Mouse (Mus musculus): ENCODE results near the gene Asns. TPM values are rescaled to one million over a fixed set of nuclear protein-coding genes. Genes with fewer than 3 reads are reported as not detected.

The Asns gene
- total and polyA plus RNA-seq, 2 experiments from 2014 or later = 8.7 to 16.3 TPM

- Histone ChIP-seq H3K27me3 (ENCODE audit: control insufficient read depth, insufficient read depth, low read length) (no peaks in the 10 kb centered on the region), H3K4me2 (ENCODE audit: low read depth, low read length) (no peak overlapping the region), H3K4me3 (ENCODE audit: low read depth, low read length) (no peak overlapping the region), H3K27ac (ENCODE audit: low read depth) (no peak overlapping the region), H3K4me1 (ENCODE audit: control insufficient read depth, insufficient read depth) (no peaks in the 10 kb centered on the region), H3K9me3 (replicated peaks; ENCODE audit: control insufficient read depth, low read length) (no peaks in the 10 kb centered on the region), H3K9ac (replicated peaks; ENCODE audit: low read depth, low read length) (no peak overlapping the region), H3K36me3 (replicated peaks; ENCODE audit: control insufficient read depth, insufficient read depth, low read length) (no peaks in the 10 kb centered on the region)
- no peak for DNase-seq (ENCODE audit: low spot score)
- TF ChIP-seq CTCF (IDR thresholded peaks at IDR 0.05; ENCODE audit: low read depth) = no peak
- no peak for TF ChIP-seq EP300 (IDR thresholded peaks at IDR 0.05; ENCODE audit: low read depth)
- 83% methylated on average over 8 of the region's 8 CpGs for WGBS
- no peak for ATAC-seq (ENCODE audit: insufficient read depth, low read depth)
Measured at GRCm38 (mm10) chr6:7676194-7676901, 16.7 kb downstream of the Asns start.

DNA sequence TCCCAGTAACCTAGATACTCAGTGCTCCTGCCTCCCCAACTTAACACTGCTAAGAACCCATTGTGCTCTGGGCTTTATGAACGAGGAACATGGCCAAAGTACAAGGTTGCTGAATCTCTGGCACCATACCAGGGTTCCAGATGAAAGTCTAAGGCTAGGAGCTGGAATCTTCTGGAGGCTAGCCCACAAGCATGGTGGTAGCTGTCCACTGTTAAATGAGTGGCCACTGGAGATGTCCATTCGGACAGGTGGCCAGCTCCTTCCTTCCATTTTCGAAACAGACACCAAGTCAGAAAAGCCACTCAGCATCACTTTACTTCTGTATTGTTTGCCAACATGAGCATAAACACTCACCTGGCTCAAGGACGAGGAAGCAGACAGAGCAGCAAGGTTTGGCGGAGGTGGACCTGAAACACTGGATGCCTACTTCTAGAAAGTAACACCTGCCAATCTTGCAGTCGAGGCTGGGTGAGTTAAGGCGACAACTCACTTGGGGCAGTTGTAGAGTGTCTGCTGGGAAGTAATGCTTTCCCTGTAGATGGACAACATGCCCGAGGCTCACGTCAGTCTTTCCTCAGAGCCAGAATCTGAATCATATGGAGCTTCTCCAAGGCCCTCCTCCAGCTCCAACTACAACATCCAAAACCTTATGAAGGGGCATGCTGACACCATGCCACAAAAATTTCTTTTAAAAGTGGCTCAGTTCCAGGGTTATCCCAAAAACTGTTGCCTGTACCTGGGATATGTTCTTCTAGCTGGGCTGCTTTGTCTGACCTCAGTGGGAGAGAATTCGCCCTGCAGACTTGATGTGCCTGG lies 20.4 kb downstream of the Asns start:
- Histone ChIP-seq H3K27ac (ENCODE audit: low read depth) (no peak overlapping the region), H3K4me1 (ENCODE audit: control insufficient read depth, insufficient read depth) (no peaks in the 10 kb centered on the region), H3K9ac (replicated peaks; ENCODE audit: low read depth, low read length) (no peak overlapping the region), H3K27me3 (ENCODE audit: control insufficient read depth, insufficient read depth, low read length) (no peaks in the 10 kb centered on the region), H3K9me3 (replicated peaks; ENCODE audit: control insufficient read depth, low read length) (no peaks in the 10 kb centered on the region), H3K36me3 (replicated peaks; ENCODE audit: control insufficient read depth, insufficient read depth, low read length) (no peaks in the 10 kb centered on the region), H3K4me2 (ENCODE audit: low read depth, low read length) (no peak overlapping the region), H3K4me3 (ENCODE audit: low read depth, low read length) (no peak overlapping the region)
- ATAC-seq (ENCODE audit: insufficient read depth, low read depth) (no peak), DNase-seq (ENCODE audit: low spot score) (no peak)
- TF ChIP-seq CTCF (IDR thresholded peaks at IDR 0.05; ENCODE audit: low read depth) (no peak), EP300 (IDR thresholded peaks at IDR 0.05; ENCODE audit: low read depth) (no peak)
- whole genome bisulfite sequencing = 74% methylated on average over 10 of the region's 10 CpGs

DNA sequence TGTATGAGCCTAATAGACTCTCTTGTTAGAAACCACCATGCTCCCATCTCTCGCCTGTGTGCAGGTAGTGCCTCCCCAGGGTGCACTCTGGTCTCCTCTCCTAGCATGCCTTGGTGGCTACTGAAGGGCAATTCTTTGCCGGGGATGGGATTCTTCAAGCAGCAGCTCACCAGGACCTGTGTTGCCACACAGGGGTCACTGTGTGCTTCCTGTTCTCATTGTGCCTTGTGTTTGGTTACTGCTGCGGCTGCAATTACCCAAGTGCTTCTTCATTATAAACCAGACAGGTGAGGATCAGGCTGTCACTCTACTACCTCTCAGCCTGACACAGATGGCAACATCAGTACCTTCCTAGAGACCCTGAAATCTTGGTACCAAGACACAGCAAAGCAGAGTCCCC lies 21.6 kb downstream of the Asns start:
- Histone ChIP-seq H3K4me1 (ENCODE audit: control insufficient read depth, insufficient read depth) (no peaks in the 10 kb centered on the region), H3K27ac (ENCODE audit: low read depth) (no peak overlapping the region), H3K9ac (replicated peaks; ENCODE audit: low read depth, low read length) (no peak overlapping the region), H3K27me3 (ENCODE audit: control insufficient read depth, insufficient read depth, low read length) (no peaks in the 10 kb centered on the region), H3K9me3 (replicated peaks; ENCODE audit: control insufficient read depth, low read length) (no peaks in the 10 kb centered on the region), H3K4me3 (ENCODE audit: low read depth, low read length) (no peak overlapping the region), H3K4me2 (ENCODE audit: low read depth, low read length) (no peak overlapping the region), H3K36me3 (replicated peaks; ENCODE audit: control insufficient read depth, insufficient read depth, low read length) (no peaks in the 10 kb centered on the region)
- ATAC-seq (ENCODE audit: insufficient read depth, low read depth) (no peak), DNase-seq (ENCODE audit: low spot score) (no peak)
- 53% methylated on average over 3 of the region's 3 CpGs for WGBS
- TF ChIP-seq CTCF (IDR thresholded peaks at IDR 0.05; ENCODE audit: low read depth) (no peak), EP300 (IDR thresholded peaks at IDR 0.05; ENCODE audit: low read depth) (no peak)

GRCm38 (mm10) chr6:7670588-7670987 lies 22.5 kb downstream of the Asns start:
- no peak for TF ChIP-seq EP300 (IDR thresholded peaks at IDR 0.05; ENCODE audit: low read depth)
- TF ChIP-seq CTCF (IDR thresholded peaks at IDR 0.05; ENCODE audit: low read depth) = peak; percentile 36; the same call in 1 of the 2 replicates

DNA sequence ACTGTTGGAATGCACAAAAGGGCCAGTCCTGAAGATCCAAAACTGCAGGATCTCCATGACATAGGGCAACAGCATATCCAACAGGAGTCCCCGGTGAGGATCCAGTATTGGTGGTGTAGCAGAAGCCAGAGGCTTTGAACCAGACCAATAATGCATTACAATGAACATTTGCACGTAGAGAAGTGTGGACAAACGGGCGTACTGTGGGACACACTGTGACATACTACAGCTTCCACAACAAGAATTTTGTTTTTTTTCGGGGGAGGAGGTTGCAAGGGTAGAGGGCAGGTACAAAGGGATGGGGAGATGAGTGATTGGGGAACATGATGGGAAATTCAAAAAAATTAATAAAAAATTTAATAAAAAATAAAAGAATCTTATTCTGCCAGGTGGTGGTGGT lies 23.3 kb downstream of the Asns start:
- no peaks in the 10 kb centered on the region for H3K4me1 ChIP-seq (ENCODE audit: control insufficient read depth, insufficient read depth)
- ATAC-seq (ENCODE audit: insufficient read depth, low read depth) = no peak
- no peak overlapping the region for H3K4me2 ChIP-seq (ENCODE audit: low read depth, low read length)
- H3K4me3 ChIP-seq (ENCODE audit: low read depth, low read length) = no peak overlapping the region
- no peaks in the 10 kb centered on the region for H3K9me3 ChIP-seq (replicated peaks; ENCODE audit: control insufficient read depth, low read length)
- no peak for TF ChIP-seq EP300 (IDR thresholded peaks at IDR 0.05; ENCODE audit: low read depth)
- WGBS = 75% methylated on average over 5 of the region's 5 CpGs
- H3K27ac ChIP-seq (ENCODE audit: low read depth) = no peak overlapping the region
- DNase-seq (ENCODE audit: low spot score) = no peak
- no peaks in the 10 kb centered on the region for H3K27me3 ChIP-seq (ENCODE audit: control insufficient read depth, insufficient read depth, low read length)
- H3K9ac ChIP-seq (replicated peaks; ENCODE audit: low read depth, low read length) = no peak overlapping the region
- H3K36me3 ChIP-seq (replicated peaks; ENCODE audit: control insufficient read depth, insufficient read depth, low read length) = no peaks in the 10 kb centered on the region

More at GRCm38 (mm10) chr6:7670588-7670987, 22.5 kb downstream of the Asns start:
- no peak overlapping the region for H3K27ac ChIP-seq (ENCODE audit: low read depth)
- no peak overlapping the region for H3K4me3 ChIP-seq (ENCODE audit: low read depth, low read length)
- ATAC-seq (ENCODE audit: insufficient read depth, low read depth) (no peak), DNase-seq (ENCODE audit: low spot score) (no peak)
- no peaks in the 10 kb centered on the region for H3K27me3 ChIP-seq (ENCODE audit: control insufficient read depth, insufficient read depth, low read length)
- H3K9ac ChIP-seq (replicated peaks; ENCODE audit: low read depth, low read length) = no peak overlapping the region
- H3K36me3 ChIP-seq (replicated peaks; ENCODE audit: control insufficient read depth, insufficient read depth, low read length) = no peaks in the 10 kb centered on the region
- no peaks in the 10 kb centered on the region for H3K9me3 ChIP-seq (replicated peaks; ENCODE audit: control insufficient read depth, low read length)
- H3K4me1 ChIP-seq (ENCODE audit: control insufficient read depth, insufficient read depth) = no peaks in the 10 kb centered on the region
- H3K4me2 ChIP-seq (ENCODE audit: low read depth, low read length) = no peak overlapping the region
- WGBS = 29% methylated on average over 3 of the region's 3 CpGs

All from heart, postnatal 0 days (tissue).